Mouse (Mus musculus) megakaryocyte, embryonic 14.5 days (primary cell): ENCODE data around the gene Nt5c1b. TPM values are rescaled to one million over a fixed set of nuclear protein-coding genes. Genes with fewer than 3 reads are reported as not detected.

ENCODE experiments used
- H3K27me3 ChIP-seq: replicated peaks from 2 replicates; pipeline ENCODE3; 2012; ENCODE audit warnings: inconsistent platforms
- H3K36me3 ChIP-seq: replicated peaks from 2 replicates; pipeline ENCODE3; 2012; ENCODE audit warnings: low read length, inconsistent platforms, mixed read lengths
- H3K4me1 ChIP-seq: 2 replicates; pipeline ENCODE4 v1.6.1; 2012; ENCODE audit warnings: inconsistent platforms
- H3K4me3 ChIP-seq: replicated peaks from 2 replicates; pipeline ENCODE3; 2012; ENCODE audit warnings: moderate library complexity, mild to moderate bottlenecking, inconsistent platforms
- H3K9me3 ChIP-seq: 2 replicates; pipeline ENCODE4 v1.6.1; 2012; ENCODE audit warnings: inconsistent platforms
- FLI1 ChIP-seq: IDR thresholded peaks from 2 replicates; pipeline ENCODE4 v1.6.1; 2012; ENCODE audit warnings: low read length, inconsistent platforms, mixed read lengths
- GATA1 ChIP-seq: IDR thresholded peaks from 3 replicates; pipeline ENCODE4 v1.6.1; 2012; ENCODE audit warnings: mixed read lengths, low read length, inconsistent platforms, borderline replicate concordance
- polyA plus RNA-seq: library from polyadenylated mRNA; stranded (reverse); fragments of >175 nt; gene quantifications from 2 replicates; pipeline ENCODE4 v1.2.3, GENCODE M21; 2012; ENCODE audit warnings: low replicate concordance; ENCODE audit not compliant: insufficient read depth

Nt5c1b gene
- polyA plus RNA-seq = not detected in 2 replicates

GRCm38 (mm10) chr12:10369673-10370072 is at the start of gene Nt5c1b:
Gene Nt5c1b (plus strand): TSS chr12:10369973.
- Histone ChIP-seq H3K4me1 (no peaks in the 10 kb centered on the region), H3K9me3 (peaks cover 5% of the 10 kb centered on the region; the same call in 1 of the 2 replicates), H3K27me3 (no peaks in the 10 kb centered on the region)

GRCm38 (mm10) chr12:10327651-10328050 is 42.1 kb upstream of the Nt5c1b start:
- Histone ChIP-seq H3K27me3 (no peaks in the 10 kb centered on the region), H3K4me1 (no peaks in the 10 kb centered on the region), H3K4me3 (no peak overlapping the region), H3K9me3 (no peaks in the 10 kb centered on the region), H3K36me3 (no peaks in the 10 kb centered on the region)
- TF ChIP-seq GATA1 = no peak
- no peak for TF ChIP-seq FLI1

More at GRCm38 (mm10) chr12:10369673-10370072, at the start of gene Nt5c1b:
- Histone ChIP-seq H3K36me3 (no peaks in the 10 kb centered on the region), H3K4me3 (no peak within 1 kb of the TSS)
- TF ChIP-seq FLI1 (no peak), GATA1 (no peak)

- TF ChIP-seq GATA1 = no peak
- TF ChIP-seq FLI1 = no peak
- no peaks in the 10 kb centered on the region for H3K9me3 ChIP-seq
- no peak overlapping the region for H3K4me3 ChIP-seq
- no peaks in the 10 kb centered on the region for H3K4me1 ChIP-seq
- H3K27me3 ChIP-seq = no peaks in the 10 kb centered on the region
- H3K36me3 ChIP-seq = no peaks in the 10 kb centered on the region
Measured at GRCm38 (mm10) chr12:10329460-10329859, 40.3 kb upstream of the Nt5c1b start.

GRCm38 (mm10) chr12:10340604-10341003 is 29.2 kb upstream of the Nt5c1b start:
- no peaks in the 10 kb centered on the region for H3K9me3 ChIP-seq
- no peak overlapping the region for H3K4me3 ChIP-seq
- TF ChIP-seq FLI1 = no peak
- no peak for TF ChIP-seq GATA1
- no peaks in the 10 kb centered on the region for H3K27me3 ChIP-seq
- H3K4me1 ChIP-seq = no peaks in the 10 kb centered on the region
- H3K36me3 ChIP-seq = no peaks in the 10 kb centered on the region

GRCm38 (mm10) chr12:10350706-10351105 is 19.1 kb upstream of the Nt5c1b start:
- Histone ChIP-seq H3K9me3 (no peaks in the 10 kb centered on the region), H3K4me3 (no peak overlapping the region), H3K36me3 (no peaks in the 10 kb centered on the region), H3K27me3 (no peaks in the 10 kb centered on the region), H3K4me1 (no peaks in the 10 kb centered on the region)
- no peak for TF ChIP-seq FLI1
- TF ChIP-seq GATA1 = no peak

GRCm38 (mm10) chr12:10357756-10358155 is 12.0 kb upstream of the Nt5c1b start:
- Histone ChIP-seq H3K9me3 (no peaks in the 10 kb centered on the region), H3K4me3 (no peak overlapping the region), H3K4me1 (no peaks in the 10 kb centered on the region), H3K27me3 (no peaks in the 10 kb centered on the region), H3K36me3 (no peaks in the 10 kb centered on the region)
- no peak for TF ChIP-seq FLI1
- TF ChIP-seq GATA1 = no peak

- Histone ChIP-seq H3K4me1 (peaks cover 10% of the 10 kb centered on the region), H3K36me3 (peaks cover 14% of the 10 kb centered on the region), H3K4me3 (peak within 1 kb of the TSS; percentile 99), H3K27me3 (no peaks in the 10 kb centered on the region), H3K9me3 (no peaks in the 10 kb centered on the region)
- no peak for TF ChIP-seq FLI1
- TF ChIP-seq GATA1 = no peak
Measured at GRCm38 (mm10) chr12:10390671-10391441, 21.1 kb downstream of the Nt5c1b start, which contains the start of gene Rdh14. Gene Rdh14 (plus strand): TSS chr12:10390772.

GRCm38 (mm10) chr12:10400788-10401187 is 31.0 kb downstream of the Nt5c1b start:
- TF ChIP-seq FLI1 = no peak
- TF ChIP-seq GATA1 = no peak
- no peaks in the 10 kb centered on the region for H3K27me3 ChIP-seq
- H3K4me3 ChIP-seq = no peak overlapping the region
- H3K9me3 ChIP-seq = 0 out of 2 replicates have a peak, but pooled peaks cover 5% of the 10 kb centered on the region
- peaks cover 7% of the 10 kb centered on the region for H3K4me1 ChIP-seq
- no peaks in the 10 kb centered on the region for H3K36me3 ChIP-seq

GRCm38 (mm10) chr12:10402421-10403115 is 32.8 kb downstream of the Nt5c1b start:
- peaks cover 7% of the 10 kb centered on the region for H3K4me1 ChIP-seq
- no peaks in the 10 kb centered on the region for H3K36me3 ChIP-seq
- 0 out of 2 replicates have a peak, but pooled peaks cover 5% of the 10 kb centered on the region for H3K9me3 ChIP-seq
- no peak overlapping the region for H3K4me3 ChIP-seq
- TF ChIP-seq FLI1 (no peak), GATA1 (no peak)
- no peaks in the 10 kb centered on the region for H3K27me3 ChIP-seq

GRCm38 (mm10) chr12:10410511-10411179 is 40.9 kb downstream of the Nt5c1b start:
- Histone ChIP-seq H3K9me3 (0 out of 2 replicates have a peak, but pooled peaks cover 3% of the 10 kb centered on the region), H3K36me3 (no peaks in the 10 kb centered on the region), H3K4me3 (no peak overlapping the region), H3K4me1 (no peaks in the 10 kb centered on the region), H3K27me3 (no peaks in the 10 kb centered on the region)
- TF ChIP-seq GATA1 = no peak
- no peak for TF ChIP-seq FLI1
